Mouse (Mus musculus) cerebellum, adult 9-10 months (tissue): ENCODE data around the gene BC025920.

Source experiments
- DNase-seq: peaks from one replicate; pipeline ENCODE4 v3.0.0; 2022

BC025920 gene

GRCm38 (mm10) chr10:81644716-81645115 is 38.6 kb downstream of the BC025920 start:
- peak; percentile 60 for DNase-seq

GRCm38 (mm10) chr10:81645391-81645790 is 39.3 kb downstream of the BC025920 start:
- DNase-seq = peak; percentile 37

GRCm38 (mm10) chr10:81646015-81646555 is 40.0 kb downstream of the BC025920 start:
- DNase-seq = peak; percentile 53

GRCm38 (mm10) chr10:81648803-81649775 is 43.0 kb downstream of the BC025920 start, which contains the start of gene Gm10778:
TSS of gene Gm10778 (plus strand) at chr10:81649059.
- peak; percentile 93 for DNase-seq

DNA sequence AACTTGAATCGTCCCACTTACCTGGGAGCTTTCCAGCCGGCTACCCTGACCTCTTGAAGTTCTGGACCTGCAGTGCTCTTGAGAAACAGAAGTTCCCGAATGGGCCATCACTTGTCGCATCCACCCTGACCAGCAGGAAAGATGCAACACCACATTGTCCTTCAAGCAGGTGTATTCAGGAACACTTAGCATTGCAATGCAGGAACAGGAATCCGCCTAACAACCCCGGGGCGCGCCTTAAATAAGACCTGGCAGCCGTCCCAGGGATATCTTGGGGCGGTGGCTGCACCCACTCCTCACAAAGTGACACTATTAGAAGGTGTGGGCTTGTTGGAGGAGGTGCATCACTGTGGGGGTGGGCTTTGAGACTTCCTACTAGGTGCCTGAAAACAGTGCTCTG is 49.1 kb downstream of the BC025920 start:
- no peak for DNase-seq

GRCm38 (mm10) chr10:81656174-81656573 is 50.1 kb downstream of the BC025920 start:
- no peak for DNase-seq
